Mouse (Mus musculus) kidney, embryonic 16.5 days (tissue): ENCODE data around the gene Ankrd11. TPM values are rescaled to one million over a fixed set of nuclear protein-coding genes. Genes with fewer than 3 reads are reported as not detected.

Experiments used
- ATAC-seq: fragments of 200-750 bp; cut with Nextera tagmentation; 2 replicates; pipeline ENCODE4 v1.8.0; 2017; ENCODE audit warnings: moderate TSS enrichment; ENCODE audit not compliant: low FRiP score, low TSS enrichment
- H3K27ac ChIP-seq: fragments of 300-500 bp; sonication (generic); 2 replicates; pipeline ENCODE4 v1.5.1; 2014; ENCODE audit warnings: low read length
- H3K27me3 ChIP-seq: fragments of 300-500 bp; sonication (generic); 2 replicates; pipeline ENCODE4 v1.6.1; 2014; ENCODE audit warnings: low read length, control low read depth, mixed read lengths; ENCODE audit not compliant: insufficient read depth
- H3K36me3 ChIP-seq: fragments of 300-500 bp; sonication (generic); 2 replicates; pipeline ENCODE4 v1.6.1; 2014; ENCODE audit warnings: low read length, control low read depth, mixed read lengths; ENCODE audit not compliant: insufficient read depth
- H3K4me1 ChIP-seq: fragments of 300-500 bp; sonication (generic); 2 replicates; pipeline ENCODE4 v1.6.1; 2014; ENCODE audit warnings: low read length, control low read depth, mixed read lengths; ENCODE audit not compliant: insufficient read depth
- H3K4me2 ChIP-seq: fragments of 300-500 bp; sonication (generic); replicated peaks from 2 replicates; pipeline ENCODE4 v1.6.1; 2014; ENCODE audit warnings: low read depth, low read length
- H3K4me3 ChIP-seq: fragments of 300-500 bp; sonication (generic); 2 replicates; pipeline ENCODE4 v1.5.1; 2014; ENCODE audit warnings: mild to moderate bottlenecking, low read length
- H3K9ac ChIP-seq: fragments of 300-500 bp; sonication (generic); replicated peaks from 2 replicates; pipeline ENCODE4 v1.6.1; 2014; ENCODE audit warnings: low read length
- H3K9me3 ChIP-seq: fragments of 300-500 bp; sonication (generic); 2 replicates; pipeline ENCODE4 v1.6.1; 2016; ENCODE audit warnings: low read length, control low read depth
- WGBS: fragments of 180-500 bp; shearing (Covaris S2); extraction: QIAGEN DNeasy Blood & Tissue Kit; methylation state at CpG from one replicate; pipeline ENCODE4 v1.1.7; 2014; 5-methylcytosine and 5-hydroxymethylcytosine counted together
- polyA plus RNA-seq: library from polyadenylated mRNA; unstranded; fragments of >200 nt; fragmentation: Nextera tagmentation; extraction: Ambion mirVana; gene quantifications from 2 replicates; pipeline ENCODE4 v1.2.1, GENCODE M21; 2015

The Ankrd11 gene
- polyA plus RNA-seq, 1 experiment from 2014 or later, result 25.6 TPM

GRCm38 (mm10) chr8:123041008-123041773, 886 bp downstream of the Ankrd11 start:
- Histone ChIP-seq H3K9me3 (no peaks in the 10 kb centered on the region), H3K36me3 (no peaks in the 10 kb centered on the region), H3K4me1 (peaks cover 41% of the 10 kb centered on the region), H3K4me2 (peak overlapping the region; percentile 90), H3K9ac (peak overlapping the region; percentile 99), H3K27ac (peak overlapping the region; percentile 92), H3K4me3 (peak overlapping the region; percentile 83), H3K27me3 (no peaks in the 10 kb centered on the region)
- under 1% methylated on average over 51 of the region's 71 CpGs for WGBS
- ATAC-seq, result peak; percentile 7; the same call in 1 of the 2 replicates

DNA sequence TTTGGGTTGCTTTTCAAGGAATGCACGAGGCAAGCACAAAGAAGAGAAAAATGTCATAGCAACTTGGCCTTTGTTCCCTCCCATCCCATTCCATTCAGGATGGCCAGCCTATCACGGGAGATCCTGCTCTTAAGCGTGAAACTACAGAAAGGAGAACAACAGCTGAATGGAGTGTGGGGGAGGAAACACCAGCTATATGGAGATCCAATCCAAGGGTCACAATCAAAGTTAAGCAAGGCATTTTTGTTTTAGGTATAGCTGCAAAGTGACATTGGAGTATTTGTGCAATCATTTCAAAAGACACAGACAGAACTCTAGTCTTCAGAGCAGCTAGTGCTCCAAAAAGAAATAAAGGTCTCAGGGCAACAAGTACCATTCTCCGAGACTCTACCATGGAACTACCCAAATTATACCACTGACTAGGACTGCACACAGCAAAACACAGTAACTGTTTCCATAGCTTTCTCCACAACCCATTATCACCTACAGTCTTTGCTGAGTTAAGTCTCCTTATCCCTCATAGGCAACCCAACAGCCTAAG, 1.9 kb downstream of the Ankrd11 start:
- WGBS, result 10% methylated on average over 4 of the region's 4 CpGs
- Histone ChIP-seq H3K27ac (peak overlapping the region; percentile 92), H3K9me3 (no peaks in the 10 kb centered on the region), H3K4me2 (peak overlapping the region; percentile 90), H3K27me3 (no peaks in the 10 kb centered on the region), H3K9ac (no peak overlapping the region), H3K36me3 (no peaks in the 10 kb centered on the region), H3K4me3 (peak overlapping the region; percentile 83), H3K4me1 (peaks cover 50% of the 10 kb centered on the region)
- no peak for ATAC-seq

DNA sequence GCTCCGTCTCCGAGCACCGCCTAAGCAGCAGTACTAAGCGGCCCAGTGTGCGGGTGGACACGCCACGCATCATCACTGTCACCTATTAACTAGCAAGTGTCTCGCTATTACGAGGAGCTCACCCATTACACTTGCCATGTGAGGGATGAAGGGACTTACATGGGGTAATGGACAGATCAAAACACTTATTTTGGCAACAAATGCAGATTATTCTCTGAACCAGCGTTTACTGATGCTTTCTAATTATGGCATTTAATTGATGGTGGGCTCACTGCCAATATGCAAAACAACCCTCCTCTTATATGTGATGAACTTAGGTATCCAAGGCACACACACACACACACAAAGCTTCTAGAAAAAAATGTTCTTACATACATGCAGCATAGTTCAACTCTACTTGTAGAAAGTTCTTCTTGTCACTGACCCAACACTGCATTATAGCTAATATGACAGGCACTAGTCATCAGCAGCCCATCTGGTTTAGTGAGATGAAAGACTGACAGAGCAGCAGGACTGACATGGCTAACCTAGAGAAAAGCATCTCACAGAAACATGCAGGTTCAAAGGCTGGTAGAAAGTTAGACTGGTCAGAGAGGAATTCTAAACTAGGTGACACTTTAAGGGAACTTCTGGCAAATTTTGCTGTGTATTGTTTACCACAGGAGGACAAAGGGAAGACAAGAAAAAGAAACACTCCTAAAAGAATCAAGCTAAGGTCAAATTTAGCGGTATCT, 2.5 kb downstream of the Ankrd11 start:
- H3K9me3 ChIP-seq, result no peaks in the 10 kb centered on the region
- WGBS, result 67% methylated on average over 11 of the region's 11 CpGs
- H3K4me2 ChIP-seq, result peak overlapping the region; percentile 90
- H3K4me1 ChIP-seq, result peaks cover 56% of the 10 kb centered on the region
- no peak overlapping the region for H3K9ac ChIP-seq
- peak overlapping the region; percentile 83 for H3K4me3 ChIP-seq
- no peaks in the 10 kb centered on the region for H3K36me3 ChIP-seq
- no peak for ATAC-seq
- no peak overlapping the region for H3K27ac ChIP-seq
- no peaks in the 10 kb centered on the region for H3K27me3 ChIP-seq

DNA sequence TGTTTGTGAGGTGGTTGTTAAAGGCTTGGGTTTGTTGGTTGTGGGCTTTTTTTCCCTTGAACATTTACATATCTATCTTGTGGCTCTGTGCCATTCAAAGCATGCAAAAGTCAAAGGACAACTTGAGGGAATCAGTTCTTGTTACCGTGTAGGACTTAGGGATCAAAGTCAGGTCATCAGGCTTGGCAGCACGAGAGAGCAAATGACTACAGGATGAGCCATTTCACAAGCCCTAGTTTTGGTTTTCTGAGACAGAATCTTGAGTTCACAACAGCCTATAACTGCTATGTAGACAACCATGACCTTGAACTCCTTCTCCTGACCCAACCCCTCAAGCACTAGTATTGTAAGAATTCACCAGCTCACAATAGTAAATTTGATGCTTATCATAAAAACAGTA, 3.7 kb downstream of the Ankrd11 start:
- Histone ChIP-seq H3K4me1 (peaks cover 52% of the 10 kb centered on the region), H3K9ac (no peak overlapping the region), H3K4me3 (no peak overlapping the region), H3K27ac (no peak overlapping the region), H3K27me3 (no peaks in the 10 kb centered on the region), H3K36me3 (no peaks in the 10 kb centered on the region), H3K9me3 (no peaks in the 10 kb centered on the region), H3K4me2 (no peak overlapping the region)
- no peak for ATAC-seq
- WGBS, result 33% methylated on average over 2 of the region's 2 CpGs

GRCm38 (mm10) chr8:123037487-123037886, 4.6 kb downstream of the Ankrd11 start:
- H3K4me2 ChIP-seq, result no peak overlapping the region
- H3K27ac ChIP-seq, result no peak overlapping the region
- no peaks in the 10 kb centered on the region for H3K9me3 ChIP-seq
- no peak overlapping the region for H3K4me3 ChIP-seq
- WGBS, result 76% methylated on average over 11 of the region's 11 CpGs
- no peaks in the 10 kb centered on the region for H3K36me3 ChIP-seq
- no peaks in the 10 kb centered on the region for H3K27me3 ChIP-seq
- no peak for ATAC-seq
- H3K9ac ChIP-seq, result no peak overlapping the region
- peaks cover 49% of the 10 kb centered on the region for H3K4me1 ChIP-seq

DNA sequence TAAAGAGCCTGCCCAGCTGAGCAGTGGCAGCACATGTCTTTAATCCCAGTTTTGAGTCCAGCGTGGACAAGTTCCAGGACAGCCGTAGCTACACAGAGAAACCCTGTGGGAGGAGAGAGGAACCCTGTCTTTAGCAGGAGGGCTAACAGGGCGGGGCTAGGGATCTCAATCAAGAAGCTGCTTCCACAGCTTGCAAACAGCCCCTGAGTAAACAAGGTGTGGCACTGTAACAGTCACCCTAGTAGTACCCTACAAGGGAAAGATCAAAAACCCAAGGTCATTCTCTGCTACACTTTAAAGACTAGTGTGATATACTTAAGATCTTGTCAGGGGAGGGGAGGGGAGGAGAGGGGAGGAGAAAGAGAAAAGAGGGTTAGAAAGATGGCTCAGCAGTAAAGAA, 5.1 kb downstream of the Ankrd11 start:
- Histone ChIP-seq H3K27me3 (no peaks in the 10 kb centered on the region), H3K9ac (no peak overlapping the region), H3K4me2 (no peak overlapping the region), H3K4me3 (no peak overlapping the region), H3K27ac (no peak overlapping the region), H3K9me3 (no peaks in the 10 kb centered on the region), H3K4me1 (peaks cover 49% of the 10 kb centered on the region), H3K36me3 (no peaks in the 10 kb centered on the region)
- 48% methylated on average over 3 of the region's 3 CpGs for WGBS
- no peak for ATAC-seq

DNA sequence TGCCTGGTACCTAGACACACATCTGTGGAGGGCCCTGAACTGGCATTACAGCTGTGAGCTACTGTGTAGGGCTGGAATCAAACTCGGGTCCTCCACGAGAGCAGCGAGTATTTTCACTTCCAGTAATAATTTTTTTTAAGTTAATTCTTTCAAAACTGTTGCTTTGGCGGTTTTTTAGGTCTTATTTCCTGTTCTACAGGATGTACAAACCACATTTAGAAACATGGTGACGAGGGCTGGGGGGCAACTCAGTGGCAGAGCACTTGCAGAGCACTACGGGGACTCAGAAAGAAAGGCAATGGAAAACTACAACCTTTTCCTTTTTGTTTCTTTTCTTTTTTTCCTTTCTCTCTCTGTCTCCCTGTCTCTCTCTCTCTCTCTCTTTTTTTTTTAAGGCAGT, 7.9 kb downstream of the Ankrd11 start:
- H3K4me3 ChIP-seq, result no peak overlapping the region
- no peaks in the 10 kb centered on the region for H3K36me3 ChIP-seq
- H3K27ac ChIP-seq, result peak overlapping the region; percentile 20; the same call in 1 of the 2 replicates
- H3K9ac ChIP-seq, result no peak overlapping the region
- peaks cover 32% of the 10 kb centered on the region for H3K4me1 ChIP-seq
- no peak for ATAC-seq
- no peak overlapping the region for H3K4me2 ChIP-seq
- H3K27me3 ChIP-seq, result no peaks in the 10 kb centered on the region
- WGBS, result 73% methylated on average over 6 of the region's 6 CpGs
- no peaks in the 10 kb centered on the region for H3K9me3 ChIP-seq

GRCm38 (mm10) chr8:123033431-123033830, 8.6 kb downstream of the Ankrd11 start:
- Histone ChIP-seq H3K36me3 (no peaks in the 10 kb centered on the region), H3K27ac (no peak overlapping the region), H3K27me3 (no peaks in the 10 kb centered on the region), H3K9me3 (no peaks in the 10 kb centered on the region), H3K4me3 (no peak overlapping the region), H3K4me1 (peaks cover 30% of the 10 kb centered on the region), H3K4me2 (no peak overlapping the region), H3K9ac (no peak overlapping the region)
- no peak for ATAC-seq

DNA sequence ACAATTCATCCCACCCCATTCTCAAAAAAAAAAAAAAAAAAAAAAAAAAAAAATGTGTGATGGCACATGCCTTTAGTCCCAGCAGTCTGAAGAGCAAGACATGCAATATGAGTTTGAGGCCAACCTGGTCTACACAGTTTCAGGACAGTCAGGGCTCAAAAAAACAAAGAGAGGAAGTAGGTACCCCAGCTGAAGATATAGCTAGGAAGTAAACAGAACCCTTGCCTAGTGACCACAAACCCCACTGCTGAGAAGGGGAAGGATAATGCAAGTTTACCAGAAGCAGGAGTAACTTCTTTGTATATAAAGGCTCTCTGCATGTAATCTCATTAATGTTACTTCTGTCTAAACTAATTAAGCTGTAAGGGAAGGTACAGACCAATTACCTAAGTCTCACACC, 9.3 kb downstream of the Ankrd11 start:
- Histone ChIP-seq H3K27me3 (no peaks in the 10 kb centered on the region), H3K9ac (no peak overlapping the region), H3K9me3 (no peaks in the 10 kb centered on the region), H3K36me3 (no peaks in the 10 kb centered on the region), H3K4me3 (no peak overlapping the region), H3K27ac (no peak overlapping the region), H3K4me2 (no peak overlapping the region), H3K4me1 (peaks cover 30% of the 10 kb centered on the region)
- ATAC-seq, result no peak
